Mouse (Mus musculus) neural tube, embryonic 13.5 days (tissue): ENCODE measurements around the gene Rap1a. TPM values are rescaled to one million over a fixed set of nuclear protein-coding genes. Genes with fewer than 3 reads are reported as not detected.

ENCODE experiments used
- ATAC-seq: fragments of 200-750 bp; cut with Nextera tagmentation; 2 replicates; pipeline ENCODE4 v1.8.0; 2017; ENCODE audit warnings: low read depth, mild to moderate bottlenecking, moderate TSS enrichment, moderate library complexity
- H3K27ac ChIP-seq: fragments of 300-500 bp; sonication (generic); replicated peaks from 2 replicates; pipeline ENCODE4 v1.5.1; 2015; ENCODE audit warnings: moderate library complexity, mild to moderate bottlenecking, inconsistent platforms
- H3K27me3 ChIP-seq: fragments of 300-500 bp; sonication (generic); 2 replicates; pipeline ENCODE4 v1.6.1; 2015; ENCODE audit warnings: mild to moderate bottlenecking, inconsistent platforms
- H3K36me3 ChIP-seq: fragments of 300-500 bp; sonication (generic); 2 replicates; pipeline ENCODE4 v1.6.1; 2015; ENCODE audit warnings: mild to moderate bottlenecking, inconsistent platforms
- H3K4me1 ChIP-seq: fragments of 300-500 bp; sonication (generic); replicated peaks from 2 replicates; pipeline ENCODE4 v1.6.1; 2015; ENCODE audit warnings: inconsistent platforms
- H3K4me2 ChIP-seq: fragments of 300-500 bp; sonication (generic); 2 replicates; pipeline ENCODE4 v1.6.1; 2015; ENCODE audit warnings: inconsistent platforms, mild to moderate bottlenecking, moderate library complexity
- H3K4me3 ChIP-seq: fragments of 300-500 bp; sonication (generic); 2 replicates; pipeline ENCODE4 v1.5.1; 2015; ENCODE audit warnings: mild to moderate bottlenecking, inconsistent platforms
- H3K9ac ChIP-seq: fragments of 300-500 bp; sonication (generic); 2 replicates; pipeline ENCODE4 v1.6.1; 2015; ENCODE audit warnings: moderate library complexity, mild to moderate bottlenecking, inconsistent platforms
- H3K9me3 ChIP-seq: fragments of 300-500 bp; sonication (generic); 2 replicates; pipeline ENCODE4 v1.6.1; 2016; ENCODE audit warnings: inconsistent platforms
- WGBS: fragments of 180-500 bp; shearing (Covaris S2); methylation state at CpG from one replicate; pipeline ENCODE4 v1.1.7; 2015; 5-methylcytosine and 5-hydroxymethylcytosine counted together
- polyA plus RNA-seq: library from polyadenylated mRNA; unstranded; fragments of >200 nt; fragmentation: Nextera tagmentation; extraction: Ambion mirVana; gene quantifications from 2 replicates; pipeline ENCODE4 v1.2.1, GENCODE M21; 2015

Gene Rap1a
- polyA plus RNA-seq, 1 experiment from 2014 or later, result 92.6 TPM

GRCm38 (mm10) chr3:105782406-105782805, 18.7 kb downstream of the Rap1a start:
- 66% methylated on average over 7 of the region's 7 CpGs for WGBS
- Histone ChIP-seq H3K9me3 (0 out of 2 replicates have a peak, but pooled peaks cover 3% of the 10 kb centered on the region), H3K4me3 (no peak overlapping the region), H3K4me1 (peaks cover 17% of the 10 kb centered on the region; the same call in 1 of the 2 replicates), H3K27ac (no peak overlapping the region), H3K9ac (no peak overlapping the region), H3K4me2 (no peak overlapping the region), H3K27me3 (no peaks in the 10 kb centered on the region), H3K36me3 (0 out of 2 replicates have a peak, but pooled peaks cover 3% of the 10 kb centered on the region)
- no peak for ATAC-seq

GRCm38 (mm10) chr3:105777997-105778396, 23.1 kb downstream of the Rap1a start:
- Histone ChIP-seq H3K27ac (no peak overlapping the region), H3K27me3 (no peaks in the 10 kb centered on the region), H3K4me3 (no peak overlapping the region), H3K4me2 (no peak overlapping the region), H3K9me3 (0 out of 2 replicates have a peak, but pooled peaks cover 3% of the 10 kb centered on the region), H3K9ac (no peak overlapping the region), H3K4me1 (peaks cover 7% of the 10 kb centered on the region; the same call in 1 of the 2 replicates), H3K36me3 (no peaks in the 10 kb centered on the region)
- WGBS, result 88% methylated on average over 3 of the region's 3 CpGs
- ATAC-seq, result no peak

- H3K27ac ChIP-seq, result no peak overlapping the region
- no peak overlapping the region for H3K4me2 ChIP-seq
- no peak overlapping the region for H3K4me3 ChIP-seq
- H3K27me3 ChIP-seq, result no peaks in the 10 kb centered on the region
- H3K9ac ChIP-seq, result no peak overlapping the region
- no peak for ATAC-seq
- H3K4me1 ChIP-seq, result no peaks in the 10 kb centered on the region
- no peaks in the 10 kb centered on the region for H3K36me3 ChIP-seq
- 0 out of 2 replicates have a peak, but pooled peaks cover 3% of the 10 kb centered on the region for H3K9me3 ChIP-seq
Measured at GRCm38 (mm10) chr3:105774496-105774895, 26.6 kb downstream of the Rap1a start.

- no peak overlapping the region for H3K4me2 ChIP-seq
- no peaks in the 10 kb centered on the region for H3K36me3 ChIP-seq
- H3K27me3 ChIP-seq, result no peaks in the 10 kb centered on the region
- H3K27ac ChIP-seq, result no peak overlapping the region
- no peak overlapping the region for H3K4me3 ChIP-seq
- no peak overlapping the region for H3K9ac ChIP-seq
- H3K9me3 ChIP-seq, result no peaks in the 10 kb centered on the region
- H3K4me1 ChIP-seq, result 0 out of 2 replicates have a peak, but pooled peaks cover 3% of the 10 kb centered on the region
- no peak for ATAC-seq
Measured at GRCm38 (mm10) chr3:105771534-105771933, 29.6 kb downstream of the Rap1a start.

DNA sequence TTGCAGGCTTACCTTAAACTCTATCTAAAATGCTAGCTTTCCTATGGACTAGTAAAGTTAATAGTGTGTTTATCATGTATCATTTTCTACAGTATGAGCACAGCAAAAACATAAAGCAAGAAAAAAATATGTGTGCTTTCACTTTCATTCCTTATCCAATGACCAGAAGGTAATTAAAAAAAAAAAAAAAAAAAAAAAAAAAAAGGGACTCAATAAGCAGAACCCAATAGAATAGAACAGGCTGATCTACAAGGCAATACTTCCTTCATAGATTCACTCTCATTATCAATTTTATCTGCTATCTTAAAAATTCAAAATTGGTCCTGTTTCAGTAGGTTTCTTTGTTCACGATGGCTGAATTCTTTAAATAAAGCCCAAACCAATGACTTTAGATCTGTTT, 30.3 kb downstream of the Rap1a start:
- H3K4me2 ChIP-seq, result no peak overlapping the region
- WGBS, result 96% methylated on average over 1 of the region's 1 CpGs
- no peak overlapping the region for H3K4me3 ChIP-seq
- no peak for ATAC-seq
- no peaks in the 10 kb centered on the region for H3K36me3 ChIP-seq
- H3K9ac ChIP-seq, result no peak overlapping the region
- H3K4me1 ChIP-seq, result 0 out of 2 replicates have a peak, but pooled peaks cover 3% of the 10 kb centered on the region
- H3K9me3 ChIP-seq, result no peaks in the 10 kb centered on the region
- no peak overlapping the region for H3K27ac ChIP-seq
- no peaks in the 10 kb centered on the region for H3K27me3 ChIP-seq

DNA sequence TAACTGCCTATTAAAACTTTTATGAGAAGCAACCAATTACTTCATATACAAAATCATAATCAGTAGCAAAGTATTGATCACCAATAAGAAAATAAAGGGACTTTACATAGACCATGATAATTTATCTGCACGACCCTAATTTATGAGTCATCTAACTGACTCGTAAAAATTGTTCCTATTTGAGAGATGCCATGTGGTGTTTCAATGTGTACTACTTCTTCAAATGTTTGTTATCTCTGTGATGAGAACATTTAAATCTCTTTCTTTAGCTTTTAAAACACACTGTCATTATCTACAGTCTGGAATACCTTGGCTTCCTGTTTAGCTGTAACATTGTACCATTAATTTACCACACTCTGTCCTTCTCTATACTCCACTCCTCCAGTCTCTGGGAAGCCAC, 31.8 kb downstream of the Rap1a start:
- 87% methylated on average over 2 of the region's 2 CpGs for WGBS
- H3K27me3 ChIP-seq, result no peaks in the 10 kb centered on the region
- H3K4me1 ChIP-seq, result 0 out of 2 replicates have a peak, but pooled peaks cover 3% of the 10 kb centered on the region
- no peaks in the 10 kb centered on the region for H3K36me3 ChIP-seq
- no peak overlapping the region for H3K4me2 ChIP-seq
- no peak overlapping the region for H3K27ac ChIP-seq
- no peak for ATAC-seq
- no peak overlapping the region for H3K4me3 ChIP-seq
- no peak overlapping the region for H3K9ac ChIP-seq
- no peaks in the 10 kb centered on the region for H3K9me3 ChIP-seq

- no peak overlapping the region for H3K27ac ChIP-seq
- no peaks in the 10 kb centered on the region for H3K9me3 ChIP-seq
- no peaks in the 10 kb centered on the region for H3K27me3 ChIP-seq
- 82% methylated on average over 6 of the region's 6 CpGs for WGBS
- 0 out of 2 replicates have a peak, but pooled peaks cover 3% of the 10 kb centered on the region for H3K4me1 ChIP-seq
- H3K4me2 ChIP-seq, result no peak overlapping the region
- no peaks in the 10 kb centered on the region for H3K36me3 ChIP-seq
- no peak overlapping the region for H3K9ac ChIP-seq
- no peak for ATAC-seq
- no peak overlapping the region for H3K4me3 ChIP-seq
Measured at GRCm38 (mm10) chr3:105768529-105768928, 32.6 kb downstream of the Rap1a start.

GRCm38 (mm10) chr3:105763132-105763851, 37.8 kb downstream of the Rap1a start:
- Histone ChIP-seq H3K36me3 (no peaks in the 10 kb centered on the region), H3K4me2 (no peak overlapping the region), H3K27me3 (no peaks in the 10 kb centered on the region), H3K4me1 (no peaks in the 10 kb centered on the region), H3K4me3 (no peak overlapping the region), H3K9me3 (no peaks in the 10 kb centered on the region), H3K9ac (no peak overlapping the region), H3K27ac (no peak overlapping the region)
- ATAC-seq, result no peak
- WGBS, result 79% methylated on average over 4 of the region's 4 CpGs

DNA sequence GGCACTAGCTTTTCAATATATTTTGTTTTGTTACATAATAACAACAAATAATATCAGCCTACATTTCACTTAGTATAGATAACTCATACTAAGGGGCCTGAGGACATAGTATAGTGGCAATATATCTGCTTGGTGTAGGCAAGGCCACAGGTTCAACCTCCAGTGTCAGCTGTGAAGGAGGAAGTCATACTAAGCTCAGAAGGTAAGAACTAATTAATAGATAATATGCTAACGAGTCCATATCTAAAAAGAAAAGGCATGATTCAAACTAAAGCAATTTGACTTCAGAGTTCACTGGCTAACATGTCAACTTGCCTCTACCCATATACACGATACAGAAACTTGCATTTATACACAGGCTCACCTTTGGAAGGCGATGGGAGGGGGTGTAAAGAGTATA, 41.1 kb downstream of the Rap1a start:
- ATAC-seq, result no peak
- H3K4me2 ChIP-seq, result no peak overlapping the region
- no peak overlapping the region for H3K4me3 ChIP-seq
- H3K27ac ChIP-seq, result no peak overlapping the region
- no peaks in the 10 kb centered on the region for H3K36me3 ChIP-seq
- no peaks in the 10 kb centered on the region for H3K4me1 ChIP-seq
- H3K9me3 ChIP-seq, result no peaks in the 10 kb centered on the region
- 95% methylated on average over 3 of the region's 3 CpGs for WGBS
- H3K9ac ChIP-seq, result no peak overlapping the region
- no peaks in the 10 kb centered on the region for H3K27me3 ChIP-seq

- Histone ChIP-seq H3K27me3 (no peaks in the 10 kb centered on the region), H3K4me2 (no peak overlapping the region), H3K27ac (no peak overlapping the region), H3K4me1 (no peaks in the 10 kb centered on the region), H3K4me3 (no peak overlapping the region), H3K36me3 (no peaks in the 10 kb centered on the region), H3K9ac (no peak overlapping the region), H3K9me3 (no peaks in the 10 kb centered on the region)
- no peak for ATAC-seq
- 89% methylated on average over 4 of the region's 4 CpGs for WGBS
Measured at GRCm38 (mm10) chr3:105758658-105759057, 42.5 kb downstream of the Rap1a start.

GRCm38 (mm10) chr3:105758098-105758497, 43.0 kb downstream of the Rap1a start:
- H3K4me1 ChIP-seq, result no peaks in the 10 kb centered on the region
- H3K9ac ChIP-seq, result no peak overlapping the region
- no peaks in the 10 kb centered on the region for H3K36me3 ChIP-seq
- H3K4me2 ChIP-seq, result no peak overlapping the region
- no peak overlapping the region for H3K27ac ChIP-seq
- no peaks in the 10 kb centered on the region for H3K27me3 ChIP-seq
- H3K4me3 ChIP-seq, result no peak overlapping the region
- ATAC-seq, result no peak
- H3K9me3 ChIP-seq, result no peaks in the 10 kb centered on the region

DNA sequence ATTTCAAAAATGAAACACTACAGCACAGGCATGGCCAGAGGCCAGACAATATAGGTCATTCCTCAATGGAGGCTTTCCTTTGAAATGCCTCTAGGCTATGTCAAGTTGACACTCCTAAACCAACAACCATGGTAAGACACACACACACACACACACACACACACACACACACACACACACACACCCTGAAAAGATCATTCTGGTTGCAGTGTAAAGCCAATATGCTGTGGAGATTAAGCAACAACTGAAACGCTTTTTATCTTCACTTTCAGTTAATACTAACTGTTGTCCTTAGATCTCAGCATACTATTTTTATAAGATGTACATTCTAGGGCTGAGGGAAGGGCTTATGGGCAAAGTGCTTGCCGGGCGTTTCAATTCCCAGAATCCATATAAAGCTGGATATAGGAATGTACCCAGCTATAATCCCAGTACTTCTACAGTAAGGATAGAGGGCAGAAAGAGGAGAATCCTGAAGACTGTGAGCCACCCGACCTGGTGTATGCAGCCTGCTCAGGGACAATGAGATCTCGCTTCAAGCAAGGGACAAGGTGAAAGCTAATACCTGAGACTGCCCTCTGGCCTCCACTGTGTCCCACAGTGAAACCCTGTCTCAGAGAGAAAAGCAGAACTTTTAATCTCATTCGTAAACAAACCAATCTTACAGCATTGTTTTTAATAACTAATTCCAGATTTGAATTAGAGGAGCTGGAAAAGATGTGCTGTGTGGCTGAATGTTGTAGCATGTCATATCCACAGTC, 43.6 kb downstream of the Rap1a start:
- WGBS, result 84% methylated on average over 6 of the region's 6 CpGs
- Histone ChIP-seq H3K9me3 (no peaks in the 10 kb centered on the region), H3K27me3 (no peaks in the 10 kb centered on the region), H3K4me3 (no peak overlapping the region), H3K9ac (no peak overlapping the region), H3K4me1 (no peaks in the 10 kb centered on the region), H3K4me2 (no peak overlapping the region), H3K36me3 (no peaks in the 10 kb centered on the region), H3K27ac (no peak overlapping the region)
- ATAC-seq, result no peak
